Mouse (Mus musculus) left cerebral cortex, adult 11 months (tissue): ENCODE data around the gene Rbm25.
"Not testable (repeated sequence)": the region's sequence is repeated elsewhere in the genome, so short reads cannot be mapped to it uniquely, and the experiment has no call there.

ENCODE experiments used
- DNase-seq: peaks from one replicate; pipeline ENCODE4 v3.0.0; 2022; ENCODE audit warnings: low spot score

Rbm25 gene

DNA sequence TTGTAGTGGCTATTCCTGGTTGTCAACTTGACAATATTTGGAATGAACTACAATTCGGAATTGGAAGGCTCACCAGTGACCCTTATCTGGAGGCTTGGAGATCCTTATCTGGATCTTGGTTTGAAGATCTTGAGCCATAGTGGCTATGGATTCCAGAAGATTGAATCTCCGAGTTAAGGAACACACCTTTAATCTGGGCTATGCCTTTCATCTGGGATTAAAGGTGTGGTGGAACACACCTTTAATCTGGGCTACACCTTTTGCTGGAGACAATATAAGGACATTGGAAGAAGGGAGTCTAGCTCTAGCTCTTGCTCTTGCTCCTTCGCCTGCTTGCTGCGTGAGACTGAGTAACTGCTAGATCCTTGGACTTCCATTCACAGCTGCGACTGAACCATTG is at the start of gene Rbm25:
Gene Rbm25 (plus strand): TSS at position 301 of the 400 bp plus-strand sequence.
- not testable (repeated sequence) for DNase-seq

DNA sequence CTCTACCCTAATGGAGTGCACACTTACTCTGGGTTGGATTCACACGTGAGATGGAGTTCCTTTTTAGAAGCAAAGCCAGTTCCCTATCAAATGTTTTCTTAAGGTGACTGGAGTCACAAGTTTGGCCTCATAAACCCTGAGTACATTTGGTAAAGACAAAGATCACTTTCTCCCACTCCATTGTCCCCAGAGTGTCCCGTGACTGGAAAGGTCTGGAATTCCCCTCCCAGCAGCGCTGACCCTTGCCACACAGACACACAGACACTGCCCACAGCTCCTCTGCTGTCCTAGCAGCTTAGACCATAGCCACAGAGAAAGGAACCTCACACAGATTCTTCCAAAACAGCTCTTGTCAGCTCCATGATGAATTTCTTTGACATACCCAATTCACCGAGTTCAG is 48.9 kb upstream of the Rbm25 start:
- no peak for DNase-seq

DNA sequence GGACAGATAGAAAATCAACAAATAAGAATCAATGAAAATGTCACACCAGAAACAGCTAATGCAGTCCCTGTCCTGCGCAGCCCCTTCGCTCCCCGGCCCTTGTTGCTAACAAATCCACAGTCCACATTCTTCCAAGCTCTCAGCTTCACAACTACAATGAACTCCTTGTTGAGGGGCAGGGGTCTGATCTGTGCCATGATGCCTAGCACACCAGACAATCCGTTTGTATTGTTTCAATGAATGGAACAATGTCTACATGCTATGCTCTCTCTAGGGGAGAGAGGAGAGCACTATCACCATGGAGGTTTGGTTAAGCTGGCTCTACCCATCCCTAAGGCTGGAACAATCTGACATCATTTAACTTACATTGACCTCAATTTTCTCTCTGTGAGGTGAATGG is 48.3 kb upstream of the Rbm25 start:
- no peak for DNase-seq

DNA sequence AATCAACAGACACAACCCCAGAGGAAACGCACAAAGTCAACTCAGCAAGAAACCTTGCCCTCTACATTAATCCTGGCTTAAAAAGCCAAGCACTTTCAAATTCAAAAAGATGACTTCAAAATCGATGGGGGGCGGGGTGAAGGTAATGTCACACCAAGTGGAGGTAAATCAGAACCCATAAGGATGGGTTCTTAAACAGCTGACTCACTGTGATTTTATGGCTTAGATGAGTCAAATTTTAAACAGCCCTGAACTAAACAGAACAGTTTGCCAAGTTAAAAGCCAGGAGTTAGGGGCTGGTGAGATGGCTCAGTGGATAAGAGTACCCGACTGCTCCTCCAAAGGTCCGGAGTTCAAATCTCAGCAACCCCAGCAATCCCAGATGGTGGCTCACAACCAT is 44.4 kb upstream of the Rbm25 start:
- DNase-seq = no peak

DNA sequence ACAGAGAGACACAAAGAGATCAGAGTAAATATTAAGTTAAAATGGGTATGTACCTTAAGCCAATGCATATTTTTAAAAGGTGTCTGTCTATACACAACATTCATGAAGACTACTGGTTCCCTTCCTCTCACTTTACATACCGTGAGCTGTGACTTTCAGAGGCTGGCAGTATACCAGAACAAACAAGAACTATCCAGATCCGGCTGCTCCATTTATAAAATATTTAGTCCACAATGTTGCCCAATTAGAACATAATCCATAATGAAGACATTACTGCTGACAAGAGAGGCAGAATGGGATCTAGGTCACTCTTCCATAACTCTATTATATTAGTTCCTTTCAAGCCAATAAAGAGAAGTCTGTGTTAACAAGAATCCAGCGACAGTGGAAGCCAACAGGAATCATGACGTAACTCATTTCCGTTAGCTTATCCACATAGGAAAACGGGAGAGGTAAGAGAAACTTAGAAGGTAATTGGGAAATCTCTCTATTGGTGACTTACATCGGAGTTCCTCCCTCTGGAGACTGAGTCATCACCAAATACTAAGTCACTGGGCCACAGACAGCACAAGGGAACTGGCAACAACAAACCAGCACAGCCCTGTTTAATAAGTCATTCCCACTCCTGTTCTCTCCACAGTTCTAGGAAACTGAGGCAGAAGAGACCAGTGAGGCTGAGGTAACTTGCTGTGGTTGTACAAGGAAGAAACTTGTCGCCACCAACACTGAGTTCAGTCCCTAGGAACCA is 39.1 kb upstream of the Rbm25 start:
- no peak for DNase-seq

DNA sequence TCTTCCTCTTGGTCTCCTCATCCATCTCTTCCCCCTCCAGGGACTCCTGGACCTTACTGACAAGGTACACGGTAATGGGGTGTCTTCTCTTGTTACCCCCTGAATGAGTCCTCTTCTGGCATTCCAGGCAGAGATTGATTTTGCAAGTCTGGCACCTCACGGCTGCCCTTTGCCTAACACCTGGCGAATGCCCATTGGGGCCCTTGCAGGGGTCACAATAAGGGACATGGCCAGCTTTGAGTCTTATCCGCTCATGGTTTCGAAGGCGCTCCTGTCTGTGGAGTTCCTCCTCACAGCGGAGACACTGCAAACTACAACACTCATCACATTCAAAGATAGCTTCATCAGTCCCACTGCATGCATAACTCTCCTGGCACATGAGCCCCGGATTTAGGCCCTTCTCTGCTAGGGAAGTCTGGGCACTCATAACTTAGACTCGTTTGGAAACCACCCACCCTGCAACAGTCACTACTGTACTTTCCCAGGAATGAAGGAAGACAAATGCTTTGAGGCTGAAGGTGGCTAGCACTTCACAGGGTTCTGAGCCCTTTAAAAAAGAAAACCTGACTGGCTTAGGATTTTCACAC is 36.5 kb upstream of the Rbm25 start:
- no peak for DNase-seq

DNA sequence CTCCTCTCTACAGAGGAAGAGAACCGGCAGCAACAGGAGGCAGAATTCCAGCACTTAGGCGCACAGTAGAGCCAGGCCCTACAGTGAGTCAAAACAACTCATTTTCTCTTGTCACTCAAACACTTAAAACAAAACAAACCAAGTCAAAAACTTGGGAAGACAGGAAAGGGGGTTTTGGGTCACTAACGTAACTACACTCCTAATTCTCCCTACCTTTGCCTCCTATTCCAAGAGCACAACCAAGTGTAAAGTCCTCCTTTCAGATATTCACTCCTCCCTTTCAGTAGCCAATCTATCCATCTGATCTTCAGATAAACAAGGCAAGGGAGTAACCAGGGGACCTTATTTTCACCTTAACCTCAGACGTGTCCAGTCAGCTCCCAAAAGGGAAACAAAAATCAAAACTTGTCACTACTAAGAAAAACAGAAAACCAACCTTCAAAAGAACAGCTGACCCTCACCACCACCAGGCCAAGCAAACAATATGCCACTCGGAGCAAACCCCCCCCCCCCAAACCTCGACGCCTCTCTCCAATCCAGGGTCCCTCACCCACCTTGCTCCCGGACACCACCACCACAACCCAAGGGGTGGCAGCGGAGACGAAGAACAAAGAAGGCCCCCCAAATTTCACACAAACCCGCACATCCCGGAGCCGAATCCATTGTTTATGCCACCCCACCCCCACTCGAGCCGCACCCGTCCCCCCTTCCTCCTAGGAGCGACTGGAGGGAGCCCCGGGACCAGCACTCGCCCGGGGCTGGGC is 34.7 kb upstream of the Rbm25 start:
- no peak for DNase-seq

DNA sequence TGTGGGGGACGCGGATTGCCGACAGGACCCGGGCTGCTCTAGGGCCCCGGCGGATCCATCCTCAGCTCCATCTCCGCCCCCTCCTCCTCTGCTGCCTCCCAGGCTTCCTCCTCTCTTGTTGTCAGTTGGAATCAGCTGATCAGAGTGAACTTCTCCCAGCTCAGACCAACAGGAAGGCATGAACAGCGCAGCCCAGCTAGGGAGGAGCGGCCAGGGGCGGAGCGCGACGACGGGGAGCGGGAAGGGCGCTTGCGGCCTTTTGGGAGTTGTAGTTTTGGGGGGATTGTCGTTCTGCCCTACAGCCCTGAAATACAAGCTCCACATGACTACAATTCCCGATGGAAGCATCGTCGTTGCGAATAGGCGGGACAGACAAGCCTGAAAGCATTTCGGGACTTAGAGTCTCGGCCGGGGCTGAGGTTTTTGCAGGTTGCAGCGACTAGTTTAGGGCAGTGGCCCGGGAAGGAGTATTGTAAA is 34.0 kb upstream of the Rbm25 start, which contains the start of gene Zfyve1:
Gene Zfyve1 (minus strand): TSS at position 198 of the 477 bp plus-strand sequence.
- DNase-seq = peak; percentile 94

DNA sequence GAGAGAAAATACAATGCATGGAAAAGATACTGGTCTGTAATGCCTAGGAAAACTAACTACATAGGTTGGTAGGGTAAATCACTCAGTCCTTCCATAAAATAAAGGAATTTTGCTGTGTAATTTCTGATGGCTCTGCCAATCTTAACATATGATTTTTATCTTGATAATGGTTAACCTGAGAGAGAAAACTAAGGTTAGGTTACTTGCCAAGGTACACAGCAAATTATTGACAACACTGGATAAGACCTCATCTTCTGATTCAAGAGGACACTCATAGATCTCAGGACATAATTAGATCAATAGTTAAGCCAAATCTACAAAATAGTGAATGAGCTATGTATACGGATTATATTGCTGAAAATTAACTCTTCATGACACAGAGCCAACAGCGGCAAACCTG is 33.2 kb upstream of the Rbm25 start:
- DNase-seq = no peak

DNA sequence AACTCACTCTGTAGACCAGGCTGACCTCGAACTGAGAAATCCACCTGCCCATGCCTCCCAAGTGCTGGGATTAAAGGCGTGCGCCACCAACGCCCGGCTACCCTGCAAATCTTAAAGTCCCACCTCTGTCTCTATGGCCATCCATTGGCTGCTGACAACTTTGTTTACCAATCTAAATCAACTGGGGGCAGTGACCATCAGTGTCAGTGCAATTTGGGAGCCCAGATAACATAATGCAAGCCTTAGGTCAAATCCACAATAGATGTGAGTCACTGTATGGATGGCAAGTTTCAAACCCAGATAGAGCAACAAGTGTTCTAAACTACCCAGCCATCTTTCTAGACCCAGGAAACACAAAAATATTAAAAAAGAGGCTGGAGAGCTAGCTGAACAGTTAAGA is 28.8 kb upstream of the Rbm25 start:
- no peak for DNase-seq

DNA sequence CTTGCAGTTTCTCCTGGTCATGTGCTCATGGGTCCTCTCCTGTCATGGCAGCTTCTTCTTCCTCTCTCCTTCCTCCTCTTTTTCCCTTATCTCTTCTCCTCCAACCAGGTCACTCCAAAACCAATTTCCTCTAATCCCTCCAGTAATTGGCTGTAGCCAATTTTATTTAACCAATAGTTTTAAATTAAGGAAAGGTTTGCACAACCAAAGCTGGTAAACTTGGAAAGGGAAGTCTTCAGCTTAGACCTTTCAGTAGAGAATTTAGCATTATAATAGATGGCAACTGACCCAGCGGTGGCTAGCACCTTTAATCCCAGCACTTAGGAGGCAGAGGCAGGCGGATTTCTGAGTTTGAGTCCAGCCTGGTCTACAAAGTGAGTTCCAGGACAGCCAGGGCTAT is 24.6 kb upstream of the Rbm25 start:
- DNase-seq = not testable (repeated sequence)

DNA sequence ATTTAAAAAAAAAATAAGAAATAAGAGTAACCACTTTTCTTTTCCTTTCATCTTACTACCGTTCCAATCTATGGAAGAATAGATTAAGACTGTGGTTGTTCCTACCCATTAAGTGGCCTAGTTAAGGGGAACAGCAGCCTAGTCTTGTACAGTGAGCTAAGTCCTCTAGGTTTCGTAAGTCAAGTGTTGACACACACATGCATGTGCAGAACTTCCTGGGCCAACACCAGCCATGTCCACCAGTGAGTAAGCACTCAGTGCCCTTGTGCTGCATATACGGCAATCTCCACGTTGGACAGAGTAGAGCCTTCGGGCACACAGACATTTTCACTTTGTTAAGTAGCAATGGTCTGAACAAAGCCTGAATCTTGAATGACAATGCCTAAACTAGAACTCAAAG is 13.8 kb upstream of the Rbm25 start:
- no peak for DNase-seq

DNA sequence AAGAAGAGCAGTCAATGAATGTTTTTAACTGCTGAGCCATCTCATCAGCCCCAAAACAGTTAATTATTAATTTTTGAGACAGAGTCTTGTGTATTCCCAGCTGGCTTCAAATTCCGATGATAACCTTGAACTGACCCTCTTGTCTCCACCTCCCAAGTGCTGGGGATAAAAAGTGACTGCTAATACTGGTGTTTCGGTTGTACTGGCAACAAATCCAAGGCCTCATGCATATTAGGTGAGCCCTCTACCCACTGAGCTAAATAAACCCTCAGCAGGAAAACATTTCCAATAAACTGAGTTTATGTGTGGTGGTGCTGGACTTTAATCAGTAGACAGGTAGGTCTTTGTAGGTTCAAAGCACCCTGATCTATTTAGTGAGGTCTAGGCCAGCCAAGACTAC is 12.1 kb upstream of the Rbm25 start:
- no peak for DNase-seq

DNA sequence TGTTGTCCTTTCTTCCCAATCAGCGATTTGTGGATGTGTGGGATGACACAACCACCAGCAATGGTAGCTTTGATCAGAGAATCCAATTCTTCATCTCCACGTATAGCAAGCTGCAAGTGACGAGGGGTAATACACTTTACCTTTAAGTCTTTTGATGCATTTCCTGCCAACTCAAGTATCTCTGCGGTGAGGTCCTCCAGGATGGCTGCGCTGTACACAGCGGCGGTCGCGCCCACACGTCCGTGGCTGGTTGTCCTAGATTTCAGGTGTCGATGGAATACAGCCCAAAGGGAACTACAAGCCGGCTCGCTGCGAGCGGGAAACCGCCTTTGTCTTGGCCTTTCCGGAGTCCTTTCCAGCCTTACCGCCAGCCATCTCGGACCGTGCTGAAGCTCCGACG is 10.3 kb upstream of the Rbm25 start:
- not testable (repeated sequence) for DNase-seq

DNA sequence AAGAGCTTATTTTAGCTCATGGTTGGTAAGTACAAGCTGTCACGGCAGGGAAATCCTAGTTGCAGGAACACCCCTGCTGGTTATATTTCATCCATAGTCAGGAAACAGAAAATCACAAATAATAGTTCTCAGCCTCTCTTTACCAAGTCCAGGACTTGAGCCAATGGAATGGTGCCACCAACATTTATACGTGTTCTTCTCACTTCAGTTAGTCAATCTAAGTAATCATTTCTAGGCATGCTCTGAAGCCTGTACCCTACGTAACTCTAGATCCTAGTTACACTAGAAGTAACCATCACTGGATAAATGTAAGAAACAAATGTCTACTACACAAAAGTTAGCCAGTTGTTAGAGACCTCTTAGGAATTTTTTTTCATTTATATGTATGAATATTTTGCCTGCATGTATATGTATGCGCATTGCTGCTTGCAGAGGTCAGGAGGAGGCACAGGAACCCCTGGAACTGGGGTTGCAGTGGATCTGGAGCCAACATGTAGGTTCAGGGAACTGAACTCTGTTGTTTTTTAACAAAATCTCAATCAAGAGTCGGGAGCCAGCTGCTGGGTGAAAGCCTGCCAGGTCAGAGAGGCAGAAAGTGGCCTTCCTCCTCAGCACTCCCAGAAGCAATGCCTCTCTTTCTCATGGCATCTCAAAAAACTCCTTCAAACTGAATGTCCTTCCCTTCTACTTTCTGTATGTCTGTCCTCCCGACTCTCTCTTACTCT is 8.8 kb upstream of the Rbm25 start:
- DNase-seq = no peak

DNA sequence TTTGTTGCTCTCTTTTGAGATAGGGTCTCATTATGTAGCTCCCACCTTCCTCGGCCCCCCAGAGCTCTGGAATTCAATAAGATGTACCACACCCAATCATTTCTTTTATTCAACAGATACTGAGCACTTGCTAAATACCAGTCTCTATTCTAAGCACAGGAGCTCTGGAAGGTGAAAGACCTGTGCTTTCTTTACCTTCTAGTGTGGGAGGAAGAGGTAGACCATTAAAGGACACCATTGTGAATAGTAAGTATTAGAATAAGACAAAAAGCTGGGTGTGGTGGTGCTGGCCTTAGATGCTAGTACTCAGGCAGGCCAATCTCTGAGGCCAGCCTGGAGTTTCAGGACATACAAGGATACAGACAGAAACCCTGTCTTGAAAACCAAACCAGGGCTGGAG is 6.7 kb upstream of the Rbm25 start:
- DNase-seq = no peak

DNA sequence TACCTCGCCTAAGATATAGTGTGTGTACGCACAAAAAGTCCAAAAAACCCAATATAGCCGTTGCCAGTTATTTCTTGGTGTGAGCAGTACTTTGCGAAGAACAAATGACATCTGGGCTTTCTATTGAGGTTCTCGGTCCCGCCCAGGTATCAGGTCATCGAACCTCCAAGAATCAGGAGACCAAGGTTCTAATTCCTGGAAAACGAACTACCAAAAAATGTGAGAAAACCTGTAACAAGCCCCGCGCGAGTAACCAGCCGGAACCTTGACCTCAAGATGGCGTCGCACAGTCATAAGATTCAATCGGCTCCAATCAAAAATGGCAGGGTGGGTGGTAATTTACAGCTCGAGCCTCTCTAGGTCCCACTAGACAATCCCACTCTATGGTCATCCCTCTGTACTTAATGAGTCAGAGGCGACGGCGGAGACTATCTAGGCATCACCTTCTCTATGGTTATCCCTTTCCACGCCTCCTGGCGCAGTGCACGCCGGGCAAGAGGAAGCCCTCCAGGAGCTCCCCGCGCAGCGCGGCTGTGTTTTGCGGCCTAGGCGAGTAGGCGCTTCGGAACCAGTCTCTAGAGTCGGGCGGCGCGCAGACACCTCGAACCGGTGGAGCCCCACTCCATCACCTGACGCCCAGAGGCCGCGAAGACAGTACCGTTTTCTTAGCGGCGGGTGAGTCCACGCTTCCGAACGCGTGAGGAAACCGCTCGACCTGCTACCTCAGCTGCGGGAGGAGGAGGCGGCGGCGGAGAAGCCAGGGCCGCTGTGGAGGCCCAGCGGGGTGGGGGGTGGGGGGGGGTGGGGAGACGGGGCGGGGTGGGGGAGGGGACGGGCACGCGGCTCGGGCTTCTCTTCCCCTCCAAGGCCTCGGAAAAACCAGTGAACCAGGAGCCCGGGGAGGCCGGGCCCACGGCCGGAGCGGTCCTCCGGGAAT is 975 bp downstream of the Rbm25 start:
- peak; percentile 98 for DNase-seq

DNA sequence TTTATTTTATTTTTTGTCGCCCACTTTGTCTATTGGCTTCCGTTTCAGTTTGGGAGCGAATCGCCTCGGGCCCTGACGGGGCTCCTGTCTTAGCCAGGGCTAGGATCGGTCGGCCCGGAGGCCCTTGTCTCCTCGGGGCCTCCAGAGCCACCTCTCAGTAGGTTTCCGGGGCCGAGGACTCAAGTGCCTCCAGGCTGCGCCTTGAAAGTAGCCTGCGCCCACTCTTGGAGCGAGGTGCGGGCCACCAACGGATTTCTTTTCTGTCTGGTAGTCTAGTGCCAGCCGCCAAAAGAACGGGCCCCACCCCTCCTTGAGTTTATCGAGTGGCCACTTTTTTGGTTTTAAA is 1.6 kb downstream of the Rbm25 start:
- DNase-seq = peak; percentile 26

DNA sequence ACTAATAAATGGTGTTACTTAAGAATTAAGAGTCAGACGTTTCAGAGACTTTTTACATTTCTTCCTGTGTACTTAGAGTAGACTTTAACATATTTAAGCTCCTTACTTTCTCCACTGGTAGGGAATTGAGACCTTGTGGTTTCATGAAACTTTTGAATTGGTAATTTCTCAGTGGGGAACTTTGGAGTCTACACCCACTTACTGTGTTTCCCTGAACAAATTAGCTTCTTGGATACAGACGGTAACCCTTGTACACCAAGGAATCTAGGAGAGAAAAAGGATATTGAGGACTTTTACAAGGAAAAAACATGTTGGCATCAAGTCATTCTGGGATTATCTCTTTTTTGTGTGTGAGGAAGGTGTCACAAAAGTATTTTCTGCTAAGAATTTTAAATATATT is 2.8 kb downstream of the Rbm25 start:
- DNase-seq = no peak

DNA sequence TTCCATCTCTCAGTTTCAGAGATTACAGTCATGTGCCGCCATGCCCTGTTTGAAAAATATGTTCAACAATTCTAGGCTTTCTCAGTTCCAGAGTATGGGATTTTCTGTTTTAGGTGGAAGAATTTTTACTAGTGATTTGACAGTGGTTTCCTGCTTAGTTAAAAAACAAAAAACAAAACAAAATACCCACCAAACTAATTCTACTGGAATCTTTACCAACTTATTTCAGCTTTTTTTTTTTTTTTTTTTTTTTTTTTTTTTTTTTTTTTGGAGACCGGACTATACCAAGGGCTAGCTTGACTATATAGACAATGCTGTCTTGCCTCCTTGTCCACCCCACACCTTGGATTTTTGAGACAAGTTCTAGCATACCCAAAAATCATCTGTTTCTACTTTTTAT is 10.2 kb downstream of the Rbm25 start:
- DNase-seq = no peak

DNA sequence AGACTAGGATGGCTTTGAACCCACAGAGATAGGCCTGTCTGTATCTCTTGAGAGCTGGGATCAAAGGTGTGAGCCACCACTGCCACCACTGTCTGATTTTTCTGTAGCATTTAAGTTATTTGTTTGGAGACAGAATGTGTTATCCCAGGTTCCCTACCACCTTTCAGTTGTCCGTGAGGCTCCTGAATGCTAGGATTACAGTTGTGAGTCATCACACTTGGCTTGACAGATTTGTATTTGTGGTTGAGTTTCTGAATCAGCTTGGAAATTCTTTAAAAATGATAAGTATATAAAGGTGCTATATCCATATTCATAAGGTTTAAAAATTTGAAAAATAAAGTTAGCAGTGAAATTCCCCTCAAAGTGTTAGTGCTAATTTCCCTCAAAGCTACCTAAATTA is 12.1 kb downstream of the Rbm25 start:
- DNase-seq = no peak
